Mouse (Mus musculus) liver, embryonic 14.5 days (tissue): ENCODE measurements around the gene Wars2. TPM values are rescaled to one million over a fixed set of nuclear protein-coding genes. Genes with fewer than 3 reads are reported as not detected.

Experiments
- ATAC-seq: fragments of 200-750 bp; cut with Nextera tagmentation; 2 replicates; pipeline ENCODE4 v1.8.0; 2017; ENCODE audit warnings: moderate number of reproducible peaks, mild to moderate bottlenecking, moderate library complexity; ENCODE audit not compliant: insufficient read depth
- DNase-seq, 3 experiments: peaks; one replicate each; pipeline ENCODE4 v3.0.0-alpha.2; 2012 to 2013; ENCODE audit warnings: low read depth in 3 of 3, low spot score in 3 of 3
- H3K27ac ChIP-seq: fragments of 300-500 bp; sonication (generic); 2 replicates; pipeline ENCODE4 v1.5.1; 2014; ENCODE audit warnings: moderate library complexity, mild to moderate bottlenecking, control low read depth, inconsistent platforms
- H3K27me3 ChIP-seq: fragments of 300-500 bp; sonication (generic); 2 replicates; pipeline ENCODE4 v1.6.1; 2014; ENCODE audit warnings: mild to moderate bottlenecking, low read length, moderate library complexity; ENCODE audit not compliant: control insufficient read depth, insufficient read depth
- H3K36me3 ChIP-seq: fragments of 300-500 bp; sonication (generic); replicated peaks from 2 replicates; pipeline ENCODE4 v1.6.1; 2014; ENCODE audit warnings: low read depth; ENCODE audit not compliant: control insufficient read depth, insufficient read depth
- H3K4me1 ChIP-seq, 2 experiments: fragments of 200-500 bp in 1 of 2; fragments of 300-500 bp in 1 of 2; sonication (generic) in 1 of 2; replicated peaks; 2 replicates each; pipeline ENCODE4 v1.6.1; 2012 to 2014; ENCODE audit warnings: antibody characterized with exemption in 1 of 2, inconsistent platforms in 1 of 2, low read length in 1 of 2; ENCODE audit not compliant: control insufficient read depth in 2 of 2, insufficient read depth in 2 of 2
- H3K4me2 ChIP-seq: fragments of 300-500 bp; sonication (generic); 2 replicates; pipeline ENCODE4 v1.6.1; 2014; ENCODE audit warnings: low read depth, mild to moderate bottlenecking, control low read depth, moderate library complexity
- H3K4me3 ChIP-seq, 2 experiments: fragments of 200-500 bp in 1 of 2; fragments of 300-500 bp in 1 of 2; sonication (generic) in 1 of 2; 2 replicates each; pipeline ENCODE4 v1.5.1; 2012 to 2014; ENCODE audit warnings: low read depth in 2 of 2, low read length in 2 of 2, mild to moderate bottlenecking in 2 of 2, control low read depth in 1 of 2, inconsistent platforms in 1 of 2, moderate library complexity in 1 of 2; ENCODE audit not compliant: insufficient read depth in 1 of 2
- H3K9ac ChIP-seq: fragments of 300-500 bp; sonication (generic); replicated peaks from 2 replicates; pipeline ENCODE4 v1.6.1; 2014; ENCODE audit warnings: mild to moderate bottlenecking, control low read depth, moderate library complexity
- H3K9me3 ChIP-seq: fragments of 300-500 bp; sonication (generic); 2 replicates; pipeline ENCODE4 v1.6.1; 2016; ENCODE audit warnings: low read length, mixed read lengths; ENCODE audit not compliant: control insufficient read depth
- CTCF ChIP-seq: IDR thresholded peaks from 2 replicates; pipeline ENCODE4 v1.5.1; 2016; ENCODE audit warnings: antibody characterized with exemption, low read depth, control low read depth
- EP300 ChIP-seq: IDR thresholded peaks from 2 replicates; pipeline ENCODE4 v1.6.1; 2016; ENCODE audit warnings: antibody characterized with exemption, low read depth
- WGBS: fragments of 180-500 bp; shearing (Covaris S2); extraction: QIAGEN DNeasy Blood & Tissue Kit; methylation state at CpG from one replicate; pipeline ENCODE4 v1.1.7; 2014; ENCODE audit not compliant: insufficient replicate concordance; 5-methylcytosine and 5-hydroxymethylcytosine counted together
- polyA plus RNA-seq, 2 experiments: library from polyadenylated mRNA; depleted of rRNA in 1 of 2; stranded (reverse) in 1 of 2; unstranded in 1 of 2; fragments of >200 nt; fragmentation: Nextera tagmentation in 1 of 2; extraction: Ambion mirVana in 1 of 2; gene quantifications; 2 replicates each; pipeline versions ENCODE4 v1.2.1 to v1.2.3; 2012 to 2014

The Wars2 gene
- polyA plus RNA-seq, 2 experiments: 2.1 to 2.8 TPM

GRCm38 (mm10) chr3:99253497-99254451 lies 112.9 kb downstream of the Wars2 start:
- ATAC-seq (no peak), DNase-seq (no peak)
- H3K4me2 ChIP-seq: peak overlapping the region; percentile 38
- H3K27me3 ChIP-seq: peaks cover 99% of the 10 kb centered on the region
- no peaks in the 10 kb centered on the region for H3K4me1 ChIP-seq
- no peaks in the 10 kb centered on the region for H3K36me3 ChIP-seq
- H3K4me3 ChIP-seq: peak overlapping the region in 1 of 2 experiments; percentile 29; a peak in 3 of 4 replicates
- no peak for TF ChIP-seq CTCF
- TF ChIP-seq EP300: no peak
- no peaks in the 10 kb centered on the region for H3K9me3 ChIP-seq
- no peak overlapping the region for H3K27ac ChIP-seq
- H3K9ac ChIP-seq: no peak overlapping the region
- 1% methylated on average over 72 of the region's 73 CpGs for whole genome bisulfite sequencing

- DNase-seq: no peak
- ATAC-seq: no peak
- no peak overlapping the region for H3K27ac ChIP-seq
- H3K9me3 ChIP-seq: no peaks in the 10 kb centered on the region
- TF ChIP-seq EP300 (no peak), CTCF (no peak)
- WGBS: 2% methylated on average over 15 of the region's 15 CpGs
- no peak overlapping the region for H3K4me2 ChIP-seq
- H3K4me3 ChIP-seq: no peak overlapping the region
- H3K36me3 ChIP-seq: no peaks in the 10 kb centered on the region
- H3K9ac ChIP-seq: no peak overlapping the region
- H3K4me1 ChIP-seq: no peaks in the 10 kb centered on the region
- peaks cover 99% of the 10 kb centered on the region for H3K27me3 ChIP-seq
Observed at GRCm38 (mm10) chr3:99254559-99255151, 113.8 kb downstream of the Wars2 start.

DNA sequence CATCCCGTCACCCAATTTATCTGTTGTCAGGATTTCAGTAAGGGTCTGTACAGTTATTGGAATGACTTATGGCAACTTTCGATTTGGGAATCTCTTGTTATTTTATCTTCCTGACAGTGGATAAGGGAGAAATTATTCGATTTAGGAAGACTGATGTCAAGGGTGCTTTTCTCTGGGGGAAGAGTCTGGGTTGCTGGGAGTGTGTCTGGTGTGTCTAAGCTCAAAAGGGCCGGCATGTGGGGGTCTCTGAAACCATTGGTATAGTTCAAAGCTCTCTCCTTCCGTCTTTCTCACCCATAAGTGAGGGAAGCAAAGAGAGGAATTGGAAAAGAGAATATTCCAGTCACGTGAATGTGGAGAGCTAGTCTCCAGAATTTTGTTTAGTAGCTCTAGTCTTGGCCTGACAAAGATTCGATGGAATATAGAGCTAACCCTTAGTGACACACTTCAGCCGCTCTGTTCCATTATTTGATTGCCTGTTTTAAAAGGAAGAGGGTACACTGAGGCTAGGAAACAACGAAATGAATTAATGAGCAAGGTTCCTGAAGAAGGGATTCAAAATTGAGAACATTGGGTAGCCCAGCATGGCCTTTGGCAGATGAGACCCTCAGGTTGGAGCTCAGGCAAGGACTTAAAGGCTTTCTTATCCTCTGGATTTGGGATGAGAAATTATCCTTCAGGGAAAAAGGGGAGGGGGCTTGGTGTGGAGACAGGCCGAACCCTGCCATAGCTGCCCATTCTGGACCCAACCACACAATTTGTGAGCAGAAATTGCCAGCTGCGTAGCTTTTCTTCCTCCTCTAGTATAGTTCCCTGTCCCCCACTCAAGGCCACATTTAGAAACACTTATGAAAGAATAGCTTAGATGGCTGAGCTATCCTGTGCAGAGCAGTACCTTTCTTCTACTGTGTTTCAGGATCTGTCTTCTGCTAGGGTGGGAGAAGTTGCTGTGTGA lies 114.8 kb downstream of the Wars2 start:
- Histone ChIP-seq H3K4me2 (no peak overlapping the region), H3K27ac (no peak overlapping the region), H3K36me3 (no peaks in the 10 kb centered on the region), H3K4me3 (no peak overlapping the region), H3K4me1 (no peaks in the 10 kb centered on the region), H3K27me3 (peaks cover 96% of the 10 kb centered on the region), H3K9me3 (no peaks in the 10 kb centered on the region), H3K9ac (no peak overlapping the region)
- WGBS: 6% methylated on average over 11 of the region's 11 CpGs
- ATAC-seq (no peak), DNase-seq (no peak)
- TF ChIP-seq CTCF (no peak), EP300 (no peak)

GRCm38 (mm10) chr3:99256366-99256750 lies 115.5 kb downstream of the Wars2 start:
- H3K9me3 ChIP-seq: no peaks in the 10 kb centered on the region
- H3K9ac ChIP-seq: no peak overlapping the region
- WGBS: 6% methylated on average over 11 of the region's 11 CpGs

More at GRCm38 (mm10) chr3:99256366-99256750, 115.5 kb downstream of the Wars2 start:
- ATAC-seq (no peak), DNase-seq (no peak)
- Histone ChIP-seq H3K27me3 (peaks cover 95% of the 10 kb centered on the region), H3K4me1 (no peaks in the 10 kb centered on the region), H3K27ac (no peak overlapping the region), H3K4me2 (no peak overlapping the region), H3K36me3 (no peaks in the 10 kb centered on the region), H3K4me3 (no peak overlapping the region)
- TF ChIP-seq EP300: no peak
- TF ChIP-seq CTCF: no peak
